Mouse (Mus musculus): Measurements from ENCODE around the gene Proser1.

The Proser1 gene

GRCm38 (mm10) chr3:53465330-53465729, 1.9 kb downstream of the Proser1 start:
- DNase-seq (ENCODE audit: extremely low read depth, insufficient read length, low spot score) = no peak

- no peak for DNase-seq (ENCODE audit: extremely low read depth, insufficient read length, low spot score)
Measured at GRCm38 (mm10) chr3:53466481-53466880, 3.0 kb downstream of the Proser1 start.

GRCm38 (mm10) chr3:53467356-53467755, 3.9 kb downstream of the Proser1 start:
- DNase-seq (ENCODE audit: extremely low read depth, insufficient read length, low spot score) = no peak

- DNase-seq (ENCODE audit: extremely low read depth, insufficient read length, low spot score) = no peak
Measured at GRCm38 (mm10) chr3:53469650-53470049, 6.2 kb downstream of the Proser1 start.

GRCm38 (mm10) chr3:53472061-53472460, 8.6 kb downstream of the Proser1 start:
- DNase-seq (ENCODE audit: extremely low read depth, insufficient read length, low spot score) = no peak

GRCm38 (mm10) chr3:53474179-53474578, 10.7 kb downstream of the Proser1 start:
- DNase-seq (ENCODE audit: extremely low read depth, insufficient read length, low spot score) = no peak

GRCm38 (mm10) chr3:53475889-53476288, 12.4 kb downstream of the Proser1 start:
- no peak for DNase-seq (ENCODE audit: extremely low read depth, insufficient read length, low spot score)

GRCm38 (mm10) chr3:53477468-53477867, 14.0 kb downstream of the Proser1 start:
- DNase-seq (ENCODE audit: extremely low read depth, insufficient read length, low spot score) = no peak

GRCm38 (mm10) chr3:53478419-53479046, 15.1 kb downstream of the Proser1 start:
- no peak for DNase-seq (ENCODE audit: extremely low read depth, insufficient read length, low spot score)

GRCm38 (mm10) chr3:53483414-53484059, 20.1 kb downstream of the Proser1 start:
- DNase-seq (ENCODE audit: extremely low read depth, insufficient read length, low spot score) = no peak

GRCm38 (mm10) chr3:53486561-53486960, 23.1 kb downstream of the Proser1 start:
- no peak for DNase-seq (ENCODE audit: extremely low read depth, insufficient read length, low spot score)

GRCm38 (mm10) chr3:53486996-53487576, 23.6 kb downstream of the Proser1 start:
- no peak for DNase-seq (ENCODE audit: extremely low read depth, insufficient read length, low spot score)

- no peak for DNase-seq (ENCODE audit: extremely low read depth, insufficient read length, low spot score)
Measured at GRCm38 (mm10) chr3:53488353-53488752, 24.9 kb downstream of the Proser1 start, which contains the start of gene Stoml3. Stoml3 (plus strand) TSS chr3:53488653.

- DNase-seq (ENCODE audit: extremely low read depth, insufficient read length, low spot score) = no peak
Measured at GRCm38 (mm10) chr3:53498351-53498905, 35.0 kb downstream of the Proser1 start.

GRCm38 (mm10) chr3:53502428-53502827, 39.0 kb downstream of the Proser1 start:
- peak; percentile 27 for DNase-seq (ENCODE audit: extremely low read depth, insufficient read length, low spot score)

- no peak for DNase-seq (ENCODE audit: extremely low read depth, insufficient read length, low spot score)
Measured at GRCm38 (mm10) chr3:53513096-53513495, 49.6 kb downstream of the Proser1 start.

- DNase-seq (ENCODE audit: extremely low read depth, insufficient read length, low spot score) = no peak
Measured at GRCm38 (mm10) chr3:53514221-53515065, 51.0 kb downstream of the Proser1 start.

- DNase-seq (ENCODE audit: extremely low read depth, insufficient read length, low spot score) = no peak
Measured at GRCm38 (mm10) chr3:53522794-53523193, 59.3 kb downstream of the Proser1 start.

GRCm38 (mm10) chr3:53525737-53526136, 62.3 kb downstream of the Proser1 start:
- DNase-seq (ENCODE audit: extremely low read depth, insufficient read length, low spot score) = no peak

- DNase-seq (ENCODE audit: extremely low read depth, insufficient read length, low spot score) = no peak
Measured at GRCm38 (mm10) chr3:53530305-53530704, 66.8 kb downstream of the Proser1 start.
